Mouse (Mus musculus) heart, adult 2 months (tissue): ENCODE data around the gene Eml6. TPM values are rescaled to one million over a fixed set of nuclear protein-coding genes. Genes with fewer than 3 reads are reported as not detected.

ENCODE experiments used
- DNase-seq, 2 experiments: peaks; one replicate each; pipeline ENCODE4 v3.0.0; 2021
- H3K27ac ChIP-seq: fragments of 200-600 bp; 2 replicates; pipeline ENCODE4 v1.8.1; 2022
- H3K27me3 ChIP-seq: fragments of 200-500 bp; 2 replicates; pipeline ENCODE4 v1.6.1; 2012; ENCODE audit warnings: mild to moderate bottlenecking, low read length, inconsistent platforms, mixed read lengths; ENCODE audit not compliant: control insufficient read depth, insufficient read depth
- H3K36me3 ChIP-seq: fragments of 200-500 bp; 2 replicates; pipeline ENCODE4 v1.6.1; 2012; ENCODE audit warnings: low read length, inconsistent platforms; ENCODE audit not compliant: control insufficient read depth, insufficient read depth
- H3K4me1 ChIP-seq: fragments of 200-500 bp; 2 replicates; pipeline ENCODE4 v1.6.1; 2011; ENCODE audit warnings: low read length; ENCODE audit not compliant: control insufficient read depth, insufficient read depth
- H3K4me3 ChIP-seq: fragments of 200-600 bp; 2 replicates; pipeline ENCODE4 v1.8.1; 2022
- H3K79me2 ChIP-seq: fragments of 200-500 bp; replicated peaks from 2 replicates; pipeline ENCODE4 v1.6.1; 2012; ENCODE audit warnings: mild to moderate bottlenecking, inconsistent platforms, low read length, moderate library complexity, mixed read lengths; ENCODE audit not compliant: control insufficient read depth, insufficient read depth
- H3K9ac ChIP-seq: fragments of 200-500 bp; 2 replicates; pipeline ENCODE4 v1.6.1; 2012; ENCODE audit warnings: low read depth, mild to moderate bottlenecking, control low read depth, inconsistent platforms, low read length, mixed read lengths
- CTCF ChIP-seq: fragments of 200-600 bp; IDR thresholded peaks from 2 replicates; pipeline ENCODE4 v1.8.1; 2022; ENCODE audit warnings: antibody characterized with exemption, mild to moderate bottlenecking, moderate library complexity
- EP300 ChIP-seq: fragments of 200-500 bp; IDR thresholded peaks from 2 replicates; pipeline ENCODE4 v1.6.1; 2011; ENCODE audit warnings: low read depth, low read length, control low read depth; ENCODE audit not compliant: insufficient read depth
- POLR2A ChIP-seq: fragments of 200-500 bp; IDR thresholded peaks from 2 replicates; pipeline ENCODE4 v1.6.1; 2011; ENCODE audit warnings: mild to moderate bottlenecking, low read depth, low read length, control low read depth; ENCODE audit not compliant: insufficient read depth
- WGBS: fragments of 180-500 bp; shearing (Covaris S2); methylation state at CpG from one replicate; pipeline ENCODE4 v1.1.7; 2018; 5-methylcytosine and 5-hydroxymethylcytosine counted together
- intact Hi-C: fragments of 180-260 bp; cut with DNase I; formaldehyde crosslinking; loops from one replicate; pipeline ENCODE4 v1.15.1; 2025
- polyA plus RNA-seq: library from polyadenylated mRNA; depleted of rRNA; stranded (reverse); fragments of >200 nt; gene quantifications from 2 replicates; pipeline ENCODE4 v1.2.3, GENCODE M21; 2012
- total RNA-seq, 2 experiments: library from RNA; stranded (reverse); gene quantifications; 2 replicates each; pipeline ENCODE4 v1.2.3; 2021

The Eml6 gene
- total and polyA plus RNA-seq, 3 experiments, result 2.0 to 2.2 (median 2.1) TPM

- no peak overlapping the region for H3K4me3 ChIP-seq
- intact Hi-C loops, result no loop called here
- H3K27ac ChIP-seq, result no peak overlapping the region
- DNase-seq, result no peak
- no peaks in the 10 kb centered on the region for H3K79me2 ChIP-seq
- peaks cover 4% of the 10 kb centered on the region; the same call in 1 of the 2 replicates for H3K36me3 ChIP-seq
- WGBS, result 84% methylated on average over 5 of the region's 5 CpGs
- TF ChIP-seq CTCF (no peak), POLR2A (no peak), EP300 (no peak)
- peaks cover 2% of the 10 kb centered on the region; the same call in 1 of the 2 replicates for H3K4me1 ChIP-seq
- no peak overlapping the region for H3K9ac ChIP-seq
- no peaks in the 10 kb centered on the region for H3K27me3 ChIP-seq
Observed at GRCm38 (mm10) chr11:29807325-29807724, 218.5 kb downstream of the Eml6 start.

DNA sequence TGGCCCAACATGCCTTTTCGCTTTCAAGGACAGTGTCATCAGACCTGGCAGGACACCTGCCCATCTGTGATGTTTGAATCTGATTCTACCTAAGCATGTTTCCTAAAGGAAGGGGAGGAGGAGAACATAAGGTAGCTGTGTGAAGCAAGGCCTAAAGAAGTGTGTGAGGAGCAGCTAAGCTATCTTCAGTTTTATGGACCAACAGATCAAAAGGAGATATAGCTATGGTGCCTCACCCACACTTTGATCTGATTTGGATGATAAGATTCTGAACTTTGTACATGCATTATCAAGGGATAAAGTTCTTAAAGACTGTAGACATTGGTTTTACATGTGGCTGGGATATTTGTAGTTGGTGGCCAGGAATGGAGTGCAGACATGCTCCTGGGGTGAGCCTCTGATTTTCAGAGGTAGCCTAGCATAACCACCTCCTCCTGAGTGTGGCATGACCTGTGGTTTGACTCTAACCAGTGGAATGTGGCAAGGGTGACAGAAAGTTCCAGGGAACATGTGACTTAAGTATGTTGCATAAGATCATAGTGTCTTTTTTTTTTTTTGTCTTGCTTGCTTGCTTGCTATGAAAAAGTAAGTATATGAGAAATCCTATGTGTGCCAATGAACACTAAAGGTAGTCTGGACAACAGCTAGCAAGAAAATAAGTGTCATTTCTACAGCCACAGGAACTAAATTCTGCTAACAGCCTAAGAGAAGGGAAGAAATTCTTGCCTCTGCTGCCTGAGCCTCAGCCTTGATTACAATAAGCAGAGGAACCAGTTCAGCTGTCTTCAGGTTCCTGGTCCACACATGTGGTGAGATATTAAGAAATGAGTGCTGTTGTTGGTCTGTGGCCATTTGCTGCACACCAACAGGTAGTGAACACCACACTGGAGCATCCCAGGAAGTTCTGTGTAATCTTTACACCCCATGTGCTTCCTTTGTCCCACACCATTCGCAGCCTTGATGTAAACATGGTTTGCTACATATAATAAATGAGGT, 224.1 kb downstream of the Eml6 start:
- DNase-seq, result no peak
- H3K4me1 ChIP-seq, result no peaks in the 10 kb centered on the region
- no peaks in the 10 kb centered on the region for H3K36me3 ChIP-seq
- no peaks in the 10 kb centered on the region for H3K79me2 ChIP-seq
- WGBS, result 84% methylated on average over 2 of the region's 2 CpGs
- H3K4me3 ChIP-seq, result no peak overlapping the region
- H3K27ac ChIP-seq, result no peak overlapping the region
- no peak overlapping the region for H3K9ac ChIP-seq
- no peaks in the 10 kb centered on the region for H3K27me3 ChIP-seq
- no peak for TF ChIP-seq CTCF
- intact Hi-C loops, result no loop called here

- intact Hi-C loops, result no loop called here
- no peaks in the 10 kb centered on the region for H3K79me2 ChIP-seq
- WGBS, result 72% methylated on average over 1 of the region's 1 CpGs
- H3K9ac ChIP-seq, result no peak overlapping the region
- H3K27ac ChIP-seq, result no peak overlapping the region
- no peak overlapping the region for H3K4me3 ChIP-seq
- no peaks in the 10 kb centered on the region for H3K4me1 ChIP-seq
- no peaks in the 10 kb centered on the region for H3K27me3 ChIP-seq
- no peak for DNase-seq
- H3K36me3 ChIP-seq, result no peaks in the 10 kb centered on the region
- TF ChIP-seq POLR2A (no peak), EP300 (no peak), CTCF (no peak)
Observed at GRCm38 (mm10) chr11:29799839-29800238, 226.0 kb downstream of the Eml6 start.

DNA sequence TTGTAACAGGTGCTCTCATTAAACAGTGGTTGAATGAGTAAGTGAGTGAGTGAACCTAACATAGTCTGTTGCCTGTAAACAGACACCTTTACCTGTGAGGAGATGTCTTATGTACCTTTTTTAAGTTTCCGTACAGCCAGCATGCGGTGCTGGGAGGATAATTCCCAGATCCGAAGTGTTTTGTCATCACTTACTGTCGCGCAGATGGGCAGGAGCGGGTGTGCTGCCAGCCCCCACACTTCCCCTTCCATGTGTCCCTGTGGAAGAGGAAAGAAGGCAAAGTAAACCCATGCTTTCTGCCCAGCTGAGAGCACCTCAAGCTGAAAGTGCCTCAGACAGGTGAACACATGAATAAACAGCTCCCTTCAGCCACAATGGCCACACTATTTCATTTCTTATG, 230.7 kb downstream of the Eml6 start:
- intact Hi-C loops, result no loop called here
- H3K27ac ChIP-seq, result no peak overlapping the region
- H3K79me2 ChIP-seq, result no peaks in the 10 kb centered on the region
- H3K27me3 ChIP-seq, result no peaks in the 10 kb centered on the region
- DNase-seq, result no peak
- TF ChIP-seq EP300 (no peak), CTCF (no peak), POLR2A (no peak)
- no peak overlapping the region for H3K9ac ChIP-seq
- 51% methylated on average over 6 of the region's 6 CpGs for WGBS
- H3K36me3 ChIP-seq, result peaks cover 2% of the 10 kb centered on the region; the same call in 1 of the 2 replicates
- H3K4me1 ChIP-seq, result no peaks in the 10 kb centered on the region; the same call in 1 of the 2 replicates
- no peak overlapping the region for H3K4me3 ChIP-seq

- WGBS, result 40% methylated on average over 2 of the region's 2 CpGs
- Histone ChIP-seq H3K27ac (no peak overlapping the region), H3K4me1 (no peaks in the 10 kb centered on the region; the same call in 1 of the 2 replicates), H3K9ac (no peak overlapping the region), H3K27me3 (no peaks in the 10 kb centered on the region), H3K79me2 (no peaks in the 10 kb centered on the region), H3K4me3 (no peak overlapping the region), H3K36me3 (peaks cover 2% of the 10 kb centered on the region; the same call in 1 of the 2 replicates)
- TF ChIP-seq EP300, result no peak
- TF ChIP-seq POLR2A, result no peak
- TF ChIP-seq CTCF, result no peak
- intact Hi-C loops, result no loop called here
- no peak for DNase-seq
Observed at GRCm38 (mm10) chr11:29794475-29794874, 231.4 kb downstream of the Eml6 start.

DNA sequence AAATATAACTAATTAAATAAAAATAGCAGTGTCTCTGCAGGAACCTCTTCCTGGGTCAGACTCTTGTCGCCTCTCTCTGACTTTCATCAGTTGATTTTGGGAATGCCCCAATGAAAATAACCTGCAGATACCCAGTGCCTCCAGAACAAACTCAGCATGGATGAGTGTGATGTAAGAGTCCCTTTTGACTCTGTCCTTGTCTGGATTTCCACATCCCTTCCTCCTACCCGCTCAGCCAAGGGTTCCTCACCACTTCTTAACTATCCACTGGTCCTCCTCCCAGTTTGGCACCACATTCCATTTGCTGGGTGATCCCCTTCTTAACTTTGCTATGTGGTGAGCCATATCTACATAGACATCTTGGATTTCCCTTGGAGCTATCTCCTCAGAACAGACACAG, 235.0 kb downstream of the Eml6 start:
- no peak overlapping the region for H3K9ac ChIP-seq
- no peak overlapping the region for H3K27ac ChIP-seq
- TF ChIP-seq EP300 (no peak), CTCF (no peak), POLR2A (no peak)
- no peaks in the 10 kb centered on the region; the same call in 1 of the 2 replicates for H3K4me1 ChIP-seq
- intact Hi-C loops, result no loop called here
- H3K4me3 ChIP-seq, result no peak overlapping the region
- WGBS, result 78% methylated on average over 2 of the region's 2 CpGs
- H3K36me3 ChIP-seq, result peaks cover 2% of the 10 kb centered on the region; the same call in 1 of the 2 replicates
- no peak for DNase-seq
- H3K27me3 ChIP-seq, result no peaks in the 10 kb centered on the region
- H3K79me2 ChIP-seq, result no peaks in the 10 kb centered on the region
